Mouse (Mus musculus) midbrain, embryonic 13.5 days (tissue): ENCODE measurements around the gene Slc9a3. TPM values are rescaled to one million over a fixed set of nuclear protein-coding genes. Genes with fewer than 3 reads are reported as not detected.
A peak's percentile ranks its signal among the peaks of the same experiment; 100 is the strongest.

ENCODE experiments used
- ATAC-seq: fragments of 200-750 bp; cut with Nextera tagmentation; 2 replicates; pipeline ENCODE4 v1.8.0; 2017; ENCODE audit warnings: mild to moderate bottlenecking, moderate TSS enrichment, moderate library complexity
- H3K27ac ChIP-seq: fragments of 300-500 bp; sonication (generic); 2 replicates; pipeline ENCODE4 v1.5.1; 2015; ENCODE audit warnings: inconsistent platforms, mild to moderate bottlenecking, moderate library complexity
- H3K27me3 ChIP-seq: fragments of 300-500 bp; sonication (generic); 2 replicates; pipeline ENCODE4 v1.6.1; 2015; ENCODE audit warnings: mild to moderate bottlenecking, inconsistent platforms
- H3K36me3 ChIP-seq: fragments of 300-500 bp; sonication (generic); 2 replicates; pipeline ENCODE4 v1.6.1; 2015; ENCODE audit warnings: mild to moderate bottlenecking, inconsistent platforms
- H3K4me1 ChIP-seq: fragments of 300-500 bp; sonication (generic); replicated peaks from 2 replicates; pipeline ENCODE4 v1.6.1; 2015; ENCODE audit warnings: inconsistent platforms
- H3K4me2 ChIP-seq: fragments of 300-500 bp; sonication (generic); replicated peaks from 2 replicates; pipeline ENCODE4 v1.6.1; 2015; ENCODE audit warnings: moderate library complexity, mild to moderate bottlenecking, inconsistent platforms
- H3K4me3 ChIP-seq: fragments of 300-500 bp; sonication (generic); replicated peaks from 2 replicates; pipeline ENCODE4 v1.5.1; 2015; ENCODE audit warnings: mild to moderate bottlenecking, inconsistent platforms
- H3K9ac ChIP-seq: fragments of 300-500 bp; sonication (generic); replicated peaks from 2 replicates; pipeline ENCODE4 v1.6.1; 2015; ENCODE audit warnings: mild to moderate bottlenecking, inconsistent platforms
- H3K9me3 ChIP-seq: fragments of 300-500 bp; sonication (generic); 2 replicates; pipeline ENCODE4 v1.6.1; 2016; ENCODE audit warnings: mild to moderate bottlenecking, inconsistent platforms
- WGBS: fragments of 180-500 bp; shearing (Covaris S2); methylation state at CpG from one replicate; pipeline ENCODE4 v1.1.7; 2015; 5-methylcytosine and 5-hydroxymethylcytosine counted together
- polyA plus RNA-seq: library from polyadenylated mRNA; unstranded; fragments of >200 nt; fragmentation: Nextera tagmentation; extraction: Ambion mirVana; gene quantifications from 2 replicates; pipeline ENCODE4 v1.2.1, GENCODE M21; 2015

Gene Slc9a3
- polyA plus RNA-seq, 1 experiment from 2014 or later = 0.03 TPM

GRCm38 (mm10) chr13:74166348-74167056, 45.2 kb downstream of the Slc9a3 start:
- peak overlapping the region; percentile 51 for H3K4me3 ChIP-seq
- H3K9me3 ChIP-seq = no peaks in the 10 kb centered on the region
- no peak overlapping the region for H3K27ac ChIP-seq
- H3K4me1 ChIP-seq = peaks cover 14% of the 10 kb centered on the region
- peak overlapping the region; percentile 72 for H3K4me2 ChIP-seq
- peaks cover 20% of the 10 kb centered on the region for H3K36me3 ChIP-seq
- no peaks in the 10 kb centered on the region for H3K27me3 ChIP-seq
- peak; percentile 84 for ATAC-seq
- 8% methylated on average over 19 of the region's 19 CpGs for WGBS
- H3K9ac ChIP-seq = peak overlapping the region; percentile 76

GRCm38 (mm10) chr13:74167057-74167413, 45.8 kb downstream of the Slc9a3 start:
- H3K36me3 ChIP-seq = peaks cover 26% of the 10 kb centered on the region

GRCm38 (mm10) chr13:74167492-74167891, 46.2 kb downstream of the Slc9a3 start:
- Histone ChIP-seq H3K27me3 (no peaks in the 10 kb centered on the region), H3K4me3 (peak overlapping the region; percentile 51; the same call in 1 of the 2 replicates), H3K9ac (no peak overlapping the region), H3K4me1 (peaks cover 14% of the 10 kb centered on the region), H3K27ac (no peak overlapping the region), H3K9me3 (no peaks in the 10 kb centered on the region), H3K36me3 (peaks cover 30% of the 10 kb centered on the region), H3K4me2 (no peak overlapping the region; the same call in 1 of the 2 replicates)
- ATAC-seq = peak; percentile 21; the same call in 1 of the 2 replicates
- 84% methylated on average over 2 of the region's 2 CpGs for WGBS

More at GRCm38 (mm10) chr13:74167057-74167413, 45.8 kb downstream of the Slc9a3 start:
- Histone ChIP-seq H3K4me1 (peaks cover 14% of the 10 kb centered on the region), H3K4me2 (peak overlapping the region; percentile 72), H3K9ac (peak overlapping the region; percentile 76), H3K27ac (no peak overlapping the region), H3K9me3 (no peaks in the 10 kb centered on the region), H3K4me3 (peak overlapping the region; percentile 51), H3K27me3 (no peaks in the 10 kb centered on the region)
- peak; percentile 72 for ATAC-seq
- WGBS = 8% methylated on average over 9 of the region's 9 CpGs

DNA sequence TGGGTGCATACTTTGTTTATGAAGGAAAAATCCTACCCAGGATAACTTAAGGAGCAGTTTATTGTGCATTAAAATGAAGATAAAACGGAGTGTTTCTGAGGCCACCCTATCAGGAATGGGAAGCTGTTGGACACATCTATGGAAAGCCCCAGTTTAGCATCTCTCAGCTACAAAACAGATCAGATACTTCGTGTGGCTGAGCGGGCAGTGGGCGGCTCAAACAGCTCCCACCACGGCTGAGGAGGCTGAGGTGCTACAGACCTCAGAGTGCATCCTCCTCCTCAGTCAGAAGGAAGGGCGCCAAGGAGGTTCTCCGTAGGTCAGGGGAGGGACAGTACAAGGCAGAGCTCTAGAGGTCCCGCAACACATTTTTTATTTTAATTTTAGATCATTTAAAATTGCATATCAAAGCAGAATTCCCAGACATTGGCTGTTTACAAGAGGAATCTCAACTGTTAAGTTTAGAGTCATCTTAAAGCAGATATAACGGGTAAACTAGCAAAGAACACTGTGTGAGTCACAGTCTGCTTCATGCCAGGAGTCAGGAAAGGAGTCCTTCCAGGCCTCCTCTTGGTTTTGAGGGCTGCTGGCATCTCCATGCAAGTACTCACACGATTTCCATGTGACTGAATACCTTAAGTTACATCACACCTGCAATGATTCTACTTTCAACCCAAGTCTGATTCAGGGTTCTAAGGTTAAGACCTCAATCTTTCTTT, 48.3 kb downstream of the Slc9a3 start:
- Histone ChIP-seq H3K27ac (no peak overlapping the region), H3K36me3 (peaks cover 51% of the 10 kb centered on the region), H3K4me1 (peaks cover 14% of the 10 kb centered on the region), H3K9ac (no peak overlapping the region), H3K9me3 (no peaks in the 10 kb centered on the region), H3K27me3 (no peaks in the 10 kb centered on the region), H3K4me2 (no peak overlapping the region), H3K4me3 (no peak overlapping the region)
- 90% methylated on average over 10 of the region's 10 CpGs for WGBS
- ATAC-seq = no peak

DNA sequence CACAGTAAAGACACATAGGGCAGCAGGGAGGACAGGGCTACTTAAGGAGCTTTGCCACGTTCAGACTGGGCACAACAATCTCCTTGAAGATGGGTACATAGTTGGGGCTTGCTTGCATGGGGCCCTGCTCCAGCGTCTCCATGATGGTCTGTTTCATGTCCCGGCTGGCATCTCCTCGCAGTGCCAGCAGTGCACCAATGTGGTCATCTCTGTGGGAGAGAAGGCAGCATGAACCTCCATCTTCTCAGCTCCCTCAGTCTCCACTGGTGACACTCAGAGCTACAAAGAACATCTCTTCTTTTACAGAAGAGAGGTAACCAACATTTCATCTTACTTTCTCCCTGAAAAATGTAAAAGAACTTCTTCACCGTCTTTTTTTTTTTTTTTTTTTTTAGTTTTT, 50.8 kb downstream of the Slc9a3 start:
- no peak overlapping the region for H3K9ac ChIP-seq
- H3K4me1 ChIP-seq = peaks cover 4% of the 10 kb centered on the region
- ATAC-seq = no peak
- WGBS = 93% methylated on average over 5 of the region's 5 CpGs
- no peaks in the 10 kb centered on the region for H3K27me3 ChIP-seq
- H3K4me2 ChIP-seq = no peak overlapping the region
- H3K36me3 ChIP-seq = peaks cover 70% of the 10 kb centered on the region
- no peak overlapping the region for H3K4me3 ChIP-seq
- H3K27ac ChIP-seq = no peak overlapping the region
- H3K9me3 ChIP-seq = no peaks in the 10 kb centered on the region

DNA sequence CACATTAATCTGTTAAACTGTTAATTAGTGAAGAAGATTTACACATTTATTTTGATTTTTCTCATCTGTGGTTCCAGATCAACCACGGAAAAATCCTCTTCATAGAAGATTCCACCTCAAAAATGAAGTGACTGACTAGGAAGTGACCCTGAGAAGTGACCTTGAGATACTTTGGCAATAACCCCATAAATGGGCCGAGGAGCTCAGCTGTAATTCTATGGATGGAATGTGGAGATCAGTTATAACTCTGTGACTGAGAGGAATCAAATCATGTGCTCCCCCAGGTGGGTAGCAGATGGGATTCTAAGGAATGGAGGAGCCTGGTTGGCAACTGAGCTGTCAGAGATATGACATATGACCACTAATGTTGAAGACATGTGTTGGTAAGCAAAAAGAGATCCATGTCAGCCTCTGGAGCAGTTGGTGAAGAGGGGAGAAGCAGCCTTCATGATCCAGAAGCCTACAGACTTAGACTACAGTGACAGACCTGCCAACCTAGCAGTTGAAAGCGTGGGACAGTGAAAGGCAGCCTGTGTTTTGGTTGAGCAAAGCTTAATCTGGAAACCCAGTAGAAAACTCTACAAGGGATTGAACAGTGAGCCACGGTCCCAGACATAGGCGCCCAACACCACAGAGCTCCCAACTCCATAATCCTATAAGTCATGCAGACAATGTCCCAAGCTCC, 61.9 kb downstream of the Slc9a3 start:
- 96% methylated on average over 5 of the region's 5 CpGs for WGBS
- H3K4me3 ChIP-seq = no peak overlapping the region
- no peak overlapping the region for H3K4me2 ChIP-seq
- no peak overlapping the region for H3K27ac ChIP-seq
- no peak overlapping the region for H3K9ac ChIP-seq
- no peaks in the 10 kb centered on the region for H3K4me1 ChIP-seq
- no peak for ATAC-seq
- H3K36me3 ChIP-seq = peaks cover 69% of the 10 kb centered on the region
- H3K27me3 ChIP-seq = no peaks in the 10 kb centered on the region
- H3K9me3 ChIP-seq = no peaks in the 10 kb centered on the region

- H3K9ac ChIP-seq = no peak overlapping the region
These were observed 71.4 kb downstream of the Slc9a3 start for GRCm38 (mm10) chr13:74192613-74193012.

DNA sequence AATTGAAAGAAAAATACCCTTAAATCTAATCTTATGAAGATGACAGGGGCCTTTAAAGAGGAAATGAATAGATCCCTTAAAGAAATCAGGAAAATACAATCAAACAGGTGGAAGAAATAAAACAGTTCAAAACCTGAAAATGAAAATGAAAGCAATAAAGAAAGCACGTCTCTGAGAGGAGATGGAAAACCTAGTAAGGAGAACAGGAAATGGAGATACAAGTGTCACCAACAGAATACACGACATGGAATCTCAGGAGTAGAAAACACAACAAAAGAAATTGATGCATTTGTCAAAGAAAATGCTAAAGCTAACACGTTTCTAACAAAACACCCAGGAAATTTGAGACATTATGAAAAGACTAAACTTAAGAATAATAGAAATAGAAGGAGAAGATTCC, 75.2 kb downstream of the Slc9a3 start:
- Histone ChIP-seq H3K36me3 (peaks cover 52% of the 10 kb centered on the region), H3K27me3 (no peaks in the 10 kb centered on the region), H3K9me3 (no peaks in the 10 kb centered on the region), H3K9ac (no peak overlapping the region), H3K4me1 (no peaks in the 10 kb centered on the region), H3K27ac (no peak overlapping the region), H3K4me2 (no peak overlapping the region), H3K4me3 (no peak overlapping the region)
- 88% methylated on average over 3 of the region's 3 CpGs for WGBS
- ATAC-seq = no peak

More at GRCm38 (mm10) chr13:74192613-74193012, 71.4 kb downstream of the Slc9a3 start:
- Histone ChIP-seq H3K4me1 (no peaks in the 10 kb centered on the region), H3K4me3 (no peak overlapping the region), H3K27me3 (no peaks in the 10 kb centered on the region), H3K4me2 (no peak overlapping the region), H3K9me3 (no peaks in the 10 kb centered on the region), H3K36me3 (peaks cover 67% of the 10 kb centered on the region), H3K27ac (no peak overlapping the region)
- 83% methylated on average over 6 of the region's 6 CpGs for WGBS
- ATAC-seq = no peak

- H3K27ac ChIP-seq = peak within 1 kb of the TSS; percentile 81
- under 1% methylated on average over 39 of the region's 39 CpGs for WGBS
These were observed 87.2 kb downstream of the Slc9a3 start, which contains the start of gene Exoc3 for GRCm38 (mm10) chr13:74208317-74208985. Gene Exoc3 (minus strand): TSS chr13:74208732.

GRCm38 (mm10) chr13:74208986-74209345, 87.7 kb downstream of the Slc9a3 start:
- Histone ChIP-seq H3K27ac (peak overlapping the region; percentile 81), H3K9me3 (no peaks in the 10 kb centered on the region), H3K9ac (peak overlapping the region; percentile 88), H3K27me3 (no peaks in the 10 kb centered on the region), H3K4me2 (peak overlapping the region; percentile 75), H3K4me3 (peak overlapping the region; percentile 80), H3K36me3 (peaks cover 16% of the 10 kb centered on the region), H3K4me1 (peaks cover 32% of the 10 kb centered on the region)
- 13% methylated on average over 12 of the region's 12 CpGs for WGBS
- ATAC-seq = no peak

More at GRCm38 (mm10) chr13:74208317-74208985, 87.2 kb downstream of the Slc9a3 start, which contains the start of gene Exoc3:
- Histone ChIP-seq H3K9me3 (no peaks in the 10 kb centered on the region), H3K4me1 (peaks cover 32% of the 10 kb centered on the region), H3K9ac (peak within 1 kb of the TSS; percentile 88), H3K4me3 (peak within 1 kb of the TSS; percentile 80), H3K4me2 (peak within 1 kb of the TSS; percentile 75), H3K27me3 (no peaks in the 10 kb centered on the region), H3K36me3 (peaks cover 21% of the 10 kb centered on the region)
- peak; percentile 99 for ATAC-seq

- no peaks in the 10 kb centered on the region for H3K9me3 ChIP-seq
- H3K4me1 ChIP-seq = no peaks in the 10 kb centered on the region
- no peaks in the 10 kb centered on the region for H3K36me3 ChIP-seq
- H3K4me2 ChIP-seq = no peak overlapping the region
- H3K27me3 ChIP-seq = no peaks in the 10 kb centered on the region
- no peak for ATAC-seq
- H3K9ac ChIP-seq = no peak overlapping the region
- H3K27ac ChIP-seq = no peak overlapping the region
- no peak overlapping the region for H3K4me3 ChIP-seq
- 78% methylated on average over 3 of the region's 3 CpGs for WGBS
These were observed 97.2 kb downstream of the Slc9a3 start for GRCm38 (mm10) chr13:74218441-74218840.
